Mouse (Mus musculus) midbrain, embryonic 16.5 days (tissue): ENCODE data around the gene Mrps18c. TPM values are rescaled to one million over a fixed set of nuclear protein-coding genes. Genes with fewer than 3 reads are reported as not detected.

ENCODE experiments used
- ATAC-seq: fragments of 200-750 bp; cut with Nextera tagmentation; 2 replicates; pipeline ENCODE4 v1.8.0; 2017; ENCODE audit warnings: moderate TSS enrichment
- H3K27ac ChIP-seq: fragments of 300-500 bp; sonication (generic); 2 replicates; pipeline ENCODE4 v1.5.1; 2014; ENCODE audit warnings: mild to moderate bottlenecking, low read length, mixed read lengths
- H3K27me3 ChIP-seq: fragments of 300-500 bp; sonication (generic); 2 replicates; pipeline ENCODE4 v1.6.1; 2014; ENCODE audit warnings: low read depth, low read length, mixed read lengths; ENCODE audit not compliant: control insufficient read depth, insufficient read depth
- H3K36me3 ChIP-seq: fragments of 300-500 bp; sonication (generic); 2 replicates; pipeline ENCODE4 v1.6.1; 2014; ENCODE audit warnings: mild to moderate bottlenecking, low read length, moderate library complexity, mixed read lengths; ENCODE audit not compliant: control insufficient read depth, insufficient read depth
- H3K4me1 ChIP-seq: fragments of 300-500 bp; sonication (generic); 2 replicates; pipeline ENCODE4 v1.6.1; 2014; ENCODE audit warnings: mild to moderate bottlenecking, low read length, mixed read lengths; ENCODE audit not compliant: control insufficient read depth, insufficient read depth
- H3K4me2 ChIP-seq: fragments of 300-500 bp; sonication (generic); 2 replicates; pipeline ENCODE4 v1.6.1; 2014; ENCODE audit warnings: mild to moderate bottlenecking, low read length, mixed read lengths
- H3K4me3 ChIP-seq: fragments of 300-500 bp; sonication (generic); 2 replicates; pipeline ENCODE4 v1.5.1; 2014; ENCODE audit warnings: low read depth, mild to moderate bottlenecking, low read length, moderate library complexity, mixed read lengths
- H3K9ac ChIP-seq: fragments of 300-500 bp; sonication (generic); 2 replicates; pipeline ENCODE4 v1.6.1; 2014; ENCODE audit warnings: low read depth, low read length, mixed read lengths
- H3K9me3 ChIP-seq: fragments of 300-500 bp; sonication (generic); replicated peaks from 2 replicates; pipeline ENCODE4 v1.6.1; 2014; ENCODE audit warnings: mild to moderate bottlenecking, low read length, mixed read lengths; ENCODE audit not compliant: control insufficient read depth, poor library complexity, severe bottlenecking
- WGBS: fragments of 180-500 bp; shearing (Covaris S2); extraction: QIAGEN DNeasy Blood & Tissue Kit; methylation state at CpG from one replicate; pipeline ENCODE4 v1.1.7; 2014; 5-methylcytosine and 5-hydroxymethylcytosine counted together
- polyA plus RNA-seq: library from polyadenylated mRNA; unstranded; fragments of >200 nt; fragmentation: Nextera tagmentation; extraction: Ambion mirVana; gene quantifications from 2 replicates; pipeline ENCODE4 v1.2.1, GENCODE M21; 2015

Gene Mrps18c
- polyA plus RNA-seq, 1 experiment from 2014 or later = 143 TPM

- peak within 1 kb of the TSS; percentile 78 for H3K9ac ChIP-seq
- under 1% methylated on average over 63 of the region's 63 CpGs for WGBS
- peak within 1 kb of the TSS; percentile 74 for H3K27ac ChIP-seq
- H3K4me3 ChIP-seq = peak within 1 kb of the TSS; percentile 62
- ATAC-seq = peak; percentile 99
- peaks cover 9% of the 10 kb centered on the region for H3K4me1 ChIP-seq
- H3K9me3 ChIP-seq = no peaks in the 10 kb centered on the region
- peak within 1 kb of the TSS; percentile 95 for H3K4me2 ChIP-seq
- H3K36me3 ChIP-seq = 0 out of 2 replicates have a peak, but pooled peaks cover 2% of the 10 kb centered on the region
- H3K27me3 ChIP-seq = no peaks in the 10 kb centered on the region
These were observed 22.2 kb downstream of the Mrps18c start, which contains the start of gene Abraxas1 for GRCm38 (mm10) chr5:100820483-100821184. Gene Abraxas1 (minus strand): TSS chr5:100820965.

- Histone ChIP-seq H3K4me2 (peak overlapping the region; percentile 95), H3K27me3 (no peaks in the 10 kb centered on the region), H3K9me3 (no peaks in the 10 kb centered on the region), H3K4me3 (no peak overlapping the region; the same call in 1 of the 2 replicates), H3K27ac (no peak overlapping the region), H3K9ac (no peak overlapping the region), H3K4me1 (peaks cover 9% of the 10 kb centered on the region), H3K36me3 (no peaks in the 10 kb centered on the region)
- 80% methylated on average over 8 of the region's 8 CpGs for WGBS
- ATAC-seq = peak; percentile 26
These were observed 22.9 kb downstream of the Mrps18c start for GRCm38 (mm10) chr5:100821375-100821774.

- Histone ChIP-seq H3K4me3 (no peak overlapping the region), H3K36me3 (no peaks in the 10 kb centered on the region), H3K27ac (no peak overlapping the region), H3K9ac (no peak overlapping the region), H3K4me1 (peaks cover 9% of the 10 kb centered on the region), H3K4me2 (no peak overlapping the region), H3K9me3 (no peaks in the 10 kb centered on the region), H3K27me3 (no peaks in the 10 kb centered on the region)
- ATAC-seq = no peak
- WGBS = 91% methylated on average over 7 of the region's 7 CpGs
These were observed 24.4 kb downstream of the Mrps18c start for GRCm38 (mm10) chr5:100822826-100823225.

GRCm38 (mm10) chr5:100825975-100826374 is 27.5 kb downstream of the Mrps18c start:
- Histone ChIP-seq H3K4me1 (no peaks in the 10 kb centered on the region), H3K27me3 (no peaks in the 10 kb centered on the region), H3K27ac (no peak overlapping the region), H3K4me2 (no peak overlapping the region), H3K9ac (no peak overlapping the region), H3K36me3 (no peaks in the 10 kb centered on the region), H3K4me3 (no peak overlapping the region), H3K9me3 (no peaks in the 10 kb centered on the region)
- ATAC-seq = no peak
- WGBS = 17% methylated on average over 2 of the region's 2 CpGs

GRCm38 (mm10) chr5:100826531-100826930 is 28.1 kb downstream of the Mrps18c start:
- no peak overlapping the region for H3K9ac ChIP-seq
- no peak for ATAC-seq
- H3K4me2 ChIP-seq = no peak overlapping the region
- H3K4me1 ChIP-seq = no peaks in the 10 kb centered on the region
- no peak overlapping the region for H3K27ac ChIP-seq
- WGBS = 82% methylated on average over 7 of the region's 7 CpGs
- no peaks in the 10 kb centered on the region for H3K9me3 ChIP-seq
- no peaks in the 10 kb centered on the region for H3K27me3 ChIP-seq
- no peaks in the 10 kb centered on the region for H3K36me3 ChIP-seq
- no peak overlapping the region for H3K4me3 ChIP-seq

- Histone ChIP-seq H3K9me3 (no peaks in the 10 kb centered on the region), H3K4me1 (no peaks in the 10 kb centered on the region), H3K9ac (no peak overlapping the region), H3K4me2 (no peak overlapping the region), H3K4me3 (no peak overlapping the region), H3K27me3 (no peaks in the 10 kb centered on the region), H3K36me3 (no peaks in the 10 kb centered on the region), H3K27ac (no peak overlapping the region)
- 88% methylated on average over 3 of the region's 3 CpGs for WGBS
- ATAC-seq = no peak
These were observed 30.3 kb downstream of the Mrps18c start for GRCm38 (mm10) chr5:100828701-100829100.

- Histone ChIP-seq H3K4me3 (no peak overlapping the region), H3K9ac (no peak overlapping the region), H3K27ac (no peak overlapping the region), H3K9me3 (no peaks in the 10 kb centered on the region), H3K36me3 (no peaks in the 10 kb centered on the region), H3K4me1 (no peaks in the 10 kb centered on the region), H3K4me2 (no peak overlapping the region), H3K27me3 (no peaks in the 10 kb centered on the region)
- WGBS = 94% methylated on average over 3 of the region's 3 CpGs
- no peak for ATAC-seq
These were observed 34.3 kb downstream of the Mrps18c start for GRCm38 (mm10) chr5:100832680-100833079.

GRCm38 (mm10) chr5:100833841-100834240 is 35.4 kb downstream of the Mrps18c start:
- Histone ChIP-seq H3K27me3 (no peaks in the 10 kb centered on the region), H3K9me3 (no peaks in the 10 kb centered on the region), H3K9ac (no peak overlapping the region), H3K4me1 (no peaks in the 10 kb centered on the region), H3K4me2 (no peak overlapping the region), H3K36me3 (no peaks in the 10 kb centered on the region), H3K27ac (no peak overlapping the region), H3K4me3 (no peak overlapping the region)
- 93% methylated on average over 2 of the region's 2 CpGs for WGBS
- ATAC-seq = no peak

GRCm38 (mm10) chr5:100835862-100836538 is 37.6 kb downstream of the Mrps18c start:
- no peaks in the 10 kb centered on the region for H3K4me1 ChIP-seq
- no peak for ATAC-seq
- no peaks in the 10 kb centered on the region for H3K27me3 ChIP-seq
- no peak overlapping the region for H3K27ac ChIP-seq
- WGBS = 80% methylated on average over 9 of the region's 9 CpGs
- no peak overlapping the region for H3K4me2 ChIP-seq
- H3K36me3 ChIP-seq = no peaks in the 10 kb centered on the region
- H3K4me3 ChIP-seq = no peak overlapping the region
- no peaks in the 10 kb centered on the region for H3K9me3 ChIP-seq
- H3K9ac ChIP-seq = no peak overlapping the region
